In the genomic region with DNA sequence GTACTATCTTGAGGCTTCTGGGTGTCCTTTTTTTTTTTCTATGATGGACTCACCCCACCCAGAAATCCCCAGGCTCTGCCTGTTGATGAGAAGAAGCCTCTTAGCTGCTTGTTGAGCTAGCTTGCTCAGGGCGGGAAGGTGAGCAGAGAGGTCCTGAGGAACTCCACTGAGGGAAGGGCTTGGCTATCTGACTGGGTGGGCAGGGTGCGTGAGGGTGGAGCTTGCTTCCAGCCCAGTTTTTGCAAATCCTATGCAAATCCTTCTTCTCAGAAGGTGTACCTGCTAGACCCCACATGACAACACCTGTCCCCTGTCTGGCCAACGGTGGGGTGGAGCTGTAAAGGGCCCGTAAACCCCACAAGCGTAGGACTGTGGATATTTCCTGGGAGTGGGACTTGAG, we compare ENCODE assay signal across 8 mouse cellular contexts. TPM values are rescaled to one million over a fixed set of nuclear protein-coding genes. Genes with fewer than 3 reads are reported as not detected.
DNase-seq lines count a peak whose midpoint lies in the region; ATAC-seq lines count a peak whose summit lies in the region.

TSS of gene Csk (minus strand) at position 349 of the 400 bp plus-strand sequence.

- H3K27me3 ChIP-seq in limb, embryonic 10.5 days (ENCODE audit: low read depth, poor library complexity, severe bottlenecking), result peaks cover 27% of the 10 kb centered on the region
- H3K27me3 ChIP-seq in neural tube, embryonic 15.5 days (replicated peaks), result no peaks in the 10 kb centered on the region

- H3K4me3 ChIP-seq in limb, embryonic 10.5 days, result no peak within 1 kb of the TSS
- no peak within 1 kb of the TSS for H3K4me3 ChIP-seq in neural tube, embryonic 15.5 days (replicated peaks)

- H3K4me1 ChIP-seq in limb, embryonic 10.5 days, result peaks cover 33% of the 10 kb centered on the region
- H3K4me1 ChIP-seq in neural tube, embryonic 15.5 days, result peaks cover 14% of the 10 kb centered on the region

- intact Hi-C loops in heart, postnatal 10 days (cut with DNase I), result no loop called here

- no peaks in the 10 kb centered on the region for H3K36me3 ChIP-seq in limb, embryonic 10.5 days
- no peaks in the 10 kb centered on the region for H3K36me3 ChIP-seq in neural tube, embryonic 15.5 days

- H3K27ac ChIP-seq in limb, embryonic 10.5 days, result no peak within 1 kb of the TSS; the same call in 1 of the 2 replicates
- H3K27ac ChIP-seq in neural tube, embryonic 15.5 days (replicated peaks), result no peak within 1 kb of the TSS

- no peak within 1 kb of the TSS for H3K4me2 ChIP-seq in neural tube, embryonic 15.5 days

- no peak within 1 kb of the TSS for H3K9ac ChIP-seq in neural tube, embryonic 15.5 days (replicated peaks)

- DNase-seq in adrenal gland, adult 18-20 months (ENCODE audit: low spot score in 2 of 2), result no peak
- DNase-seq in adrenal gland, adult (ENCODE audit: inconsistent age in 2 of 2, low spot score in 1 of 2), result no peak
- DNase-seq in thymus, postnatal 25 days, result peak; percentile 30
- DNase-seq in thymus, postnatal 14 days, result no peak
- no peak for DNase-seq in heart, postnatal 10 days
- no peak for DNase-seq in limb, embryonic 10.5 days (ENCODE audit: low spot score)
- DNase-seq in cerebellum, adult 9-10 months, result no peak

- no peak for ATAC-seq in neural tube, embryonic 15.5 days (ENCODE audit: low FRiP score)

- WGBS in limb, embryonic 10.5 days, result 48% methylated on average over 5 of the region's 5 CpGs
- 66% methylated on average over 5 of the region's 5 CpGs for WGBS in neural tube, embryonic 15.5 days

- no peaks in the 10 kb centered on the region for H3K9me3 ChIP-seq in limb, embryonic 10.5 days (replicated peaks)
- no peaks in the 10 kb centered on the region for H3K9me3 ChIP-seq in neural tube, embryonic 15.5 days (replicated peaks)

RNA-seq across cellular contexts. Expression of gene Csk, which starts in this region (rescaled TPM):
- total RNA-seq in adrenal gland, adult 18-20 months (2021), result 10 to 100 TPM; 62.2 to 89.1 TPM
- 10 to 100 TPM; 35.9 to 44.5 TPM for total RNA-seq in heart, postnatal 10 days (2021)
- 33.2 and 40.1 TPM in 2 replicates for polyA plus RNA-seq in limb, embryonic 10.5 days (2016; fragmentation: Nextera tagmentation; extraction: Ambion mirVana)
- polyA plus RNA-seq in neural tube, embryonic 15.5 days (2015; fragmentation: Nextera tagmentation; extraction: Ambion mirVana), result 43.1 and 50.0 TPM in 2 replicates
